In the genomic region with DNA sequence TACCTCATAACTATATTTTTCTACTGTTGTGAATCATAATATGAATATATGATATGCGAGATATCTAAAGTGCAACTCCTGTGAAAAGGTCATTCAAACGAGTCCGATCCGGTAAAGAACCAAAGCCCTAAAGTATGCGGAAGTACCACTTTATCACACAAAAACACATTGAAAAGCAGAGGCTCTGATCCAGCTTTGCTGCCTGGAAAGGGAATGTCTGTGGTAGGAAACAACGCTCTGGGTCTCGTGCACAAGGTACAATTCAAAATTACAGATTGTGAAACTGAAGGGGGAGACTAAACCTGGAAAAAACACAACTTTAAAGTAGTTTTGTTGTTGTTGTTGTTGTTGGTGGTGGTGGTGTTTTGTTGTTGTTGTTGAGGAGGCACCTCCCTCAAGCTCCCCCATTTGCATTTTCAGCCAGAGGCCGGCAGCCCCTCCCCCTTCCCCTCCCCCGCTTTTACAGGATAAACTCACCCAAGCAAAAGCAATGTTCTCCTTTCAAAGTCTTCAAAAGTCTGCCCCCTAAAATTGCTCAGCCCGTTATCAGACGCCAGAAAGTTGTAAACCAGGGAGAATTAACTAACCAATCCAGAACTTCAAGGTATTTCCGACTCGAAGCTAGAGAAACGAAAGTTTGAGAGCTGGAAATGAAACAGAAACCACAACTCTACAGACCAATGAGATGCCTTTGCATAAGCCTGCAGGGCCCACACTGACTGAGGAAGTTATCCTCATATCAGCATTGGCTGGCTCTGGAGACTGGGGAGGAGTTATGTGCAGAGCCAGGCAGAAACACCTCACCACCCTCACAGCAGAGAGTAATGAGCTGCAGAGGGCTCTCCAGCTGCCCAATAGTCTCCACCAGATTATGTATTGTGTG, we compare ENCODE assay signal across 8 mouse cellular contexts. TPM values are rescaled to one million over a fixed set of nuclear protein-coding genes. Genes with fewer than 3 reads are reported as not detected.
DNase-seq lines count a peak whose midpoint lies in the region; ATAC-seq lines count a peak whose summit lies in the region.

TSS of gene Trim12c (minus strand) at position 646 of the 883 bp plus-strand sequence.

- peak; percentile 93 for ATAC-seq in forebrain, embryonic 13.5 days

- H3K4me2 ChIP-seq in forebrain, embryonic 13.5 days: peak within 1 kb of the TSS; percentile 49

- no peaks in the 10 kb centered on the region for H3K27me3 ChIP-seq in forebrain, embryonic 13.5 days

- no peaks in the 10 kb centered on the region for H3K9me3 ChIP-seq in forebrain, embryonic 13.5 days (replicated peaks)

- H3K36me3 ChIP-seq in forebrain, embryonic 13.5 days (ENCODE audit: poor library complexity, severe bottlenecking): no peaks in the 10 kb centered on the region

- peak within 1 kb of the TSS; percentile 29 for H3K4me3 ChIP-seq in forebrain, embryonic 13.5 days

- WGBS in forebrain, embryonic 13.5 days: 8% methylated on average over 14 of the region's 14 CpGs

- H3K27ac ChIP-seq in forebrain, embryonic 13.5 days: no peak within 1 kb of the TSS

- peak; percentile 68 to 75 for DNase-seq in CD8-positive naive resting alpha-beta T cell, adult 2 months (ENCODE audit: low read depth in 2 of 2, low spot score in 2 of 2)
- peak; percentile 79 to 80 for DNase-seq in adrenal gland, postnatal 36 days
- peak; percentile 70 for DNase-seq in heart, postnatal 4 days
- peak; percentile 74 for DNase-seq in layer of hippocampus, adult 9-11 months
- DNase-seq in lung, postnatal 4 days: peak; percentile 76 to 79
- DNase-seq in retina, postnatal 1 day: peak; percentile 82
- DNase-seq in urinary bladder, postnatal 36 days (ENCODE audit: low spot score in 2 of 2): peak; percentile 52 to 70

- no peak within 1 kb of the TSS for H3K9ac ChIP-seq in forebrain, embryonic 13.5 days

- H3K4me1 ChIP-seq in forebrain, embryonic 13.5 days: no peaks in the 10 kb centered on the region

RNA-seq across cellular contexts. Expression of gene Trim12c, which starts in this region (rescaled TPM):
- total RNA-seq in adrenal gland, postnatal 36 days (2021): 10 to 100 TPM in 1 of 2 experiments, 1 to 10 TPM in 1; 9.9 to 14.6 TPM
- polyA plus RNA-seq in forebrain, embryonic 13.5 days (2015; fragmentation: Nextera tagmentation; extraction: Ambion mirVana): 0.71 and 0.77 TPM in 2 replicates
- 1 to 10 TPM; 3.8 to 4.2 TPM for total RNA-seq in heart, postnatal 4 days (2021)

Comparison
In these comparisons a context has a peak if more than half of its experiments do, and no peak if none do; other contexts are left out.
1. Peak in ATAC-seq, H3K4me3 ChIP-seq and H3K4me2 ChIP-seq in forebrain, embryonic 13.5 days; RNA of the gene not detected or under 1 TPM.